Mouse (Mus musculus) ES-Bruce4 (cell line): ENCODE data around the gene Galk1. TPM values are rescaled to one million over a fixed set of nuclear protein-coding genes. Genes with fewer than 3 reads are reported as not detected.
A peak's percentile ranks its signal among the peaks of the same experiment; 100 is the strongest.

ENCODE experiments used
- H3K27ac ChIP-seq: 2 replicates; pipeline ENCODE4 v1.5.1; 2012; ENCODE audit warnings: low read length, inconsistent platforms; ENCODE audit not compliant: insufficient read depth
- H3K27me3 ChIP-seq: 2 replicates; pipeline ENCODE4 v1.6.1; 2012; ENCODE audit warnings: mild to moderate bottlenecking, low read length, inconsistent platforms; ENCODE audit not compliant: control insufficient read depth, poor library complexity, insufficient read depth, severe bottlenecking
- H3K36me3 ChIP-seq: 2 replicates; pipeline ENCODE4 v1.6.1; 2012; ENCODE audit warnings: inconsistent platforms, mild to moderate bottlenecking, low read length, moderate library complexity; ENCODE audit not compliant: control insufficient read depth, poor library complexity, insufficient read depth, severe bottlenecking
- H3K4me1 ChIP-seq: one replicate; pipeline ENCODE4 v1.8.1; 2011; ENCODE audit warnings: low read length; ENCODE audit not compliant: control insufficient read depth, insufficient read depth
- H3K4me3 ChIP-seq: 2 replicates; pipeline ENCODE4 v1.5.1; 2011; ENCODE audit warnings: low read depth, mild to moderate bottlenecking, low read length
- H3K9ac ChIP-seq: 2 replicates; pipeline ENCODE4 v1.6.1; 2012; ENCODE audit warnings: low read depth, mild to moderate bottlenecking, inconsistent platforms; ENCODE audit not compliant: poor library complexity, severe bottlenecking
- H3K9me3 ChIP-seq: replicated peaks from 2 replicates; pipeline ENCODE4 v1.6.1; 2012; ENCODE audit warnings: mild to moderate bottlenecking, low read length, inconsistent platforms; ENCODE audit not compliant: control insufficient read depth, poor library complexity, insufficient read depth, severe bottlenecking
- CTCF ChIP-seq: IDR thresholded peaks from one replicate; pipeline ENCODE4 v1.8.1; 2011; ENCODE audit warnings: low read depth, low read length
- EP300 ChIP-seq: IDR thresholded peaks from 2 replicates; pipeline ENCODE4 v1.6.1; 2011; ENCODE audit warnings: low read depth, low read length; ENCODE audit not compliant: insufficient read depth
- POLR2A ChIP-seq: IDR thresholded peaks from one replicate; pipeline ENCODE4 v1.8.1; 2011; ENCODE audit warnings: low read length; ENCODE audit not compliant: insufficient read depth
- polyA plus RNA-seq: library from polyadenylated mRNA; stranded (reverse); fragments of >200 nt; gene quantifications from 2 replicates; pipeline ENCODE4 v1.2.4, GENCODE M21; 2011; ENCODE audit warnings: low read depth; ENCODE audit not compliant: missing spikeins, insufficient read depth, insufficient read length

The Galk1 gene
- polyA plus RNA-seq, 1 experiment: 96.4 TPM

GRCm38 (mm10) chr11:115997662-115998061 lies 14.9 kb downstream of the Galk1 start:
- no peaks in the 10 kb centered on the region for H3K4me1 ChIP-seq
- no peak overlapping the region for H3K27ac ChIP-seq
- no peaks in the 10 kb centered on the region for H3K9me3 ChIP-seq
- no peak overlapping the region for H3K9ac ChIP-seq
- no peak for TF ChIP-seq POLR2A
- H3K27me3 ChIP-seq: no peaks in the 10 kb centered on the region
- H3K4me3 ChIP-seq: no peak overlapping the region
- no peaks in the 10 kb centered on the region for H3K36me3 ChIP-seq

GRCm38 (mm10) chr11:115997047-115997446 lies 15.5 kb downstream of the Galk1 start:
- TF ChIP-seq EP300 (no peak), CTCF (no peak), POLR2A (no peak)
- H3K9me3 ChIP-seq: no peaks in the 10 kb centered on the region
- no peak overlapping the region for H3K4me3 ChIP-seq
- H3K36me3 ChIP-seq: no peaks in the 10 kb centered on the region
- H3K27ac ChIP-seq: no peak overlapping the region
- H3K27me3 ChIP-seq: no peaks in the 10 kb centered on the region
- no peak overlapping the region for H3K9ac ChIP-seq
- H3K4me1 ChIP-seq: no peaks in the 10 kb centered on the region

GRCm38 (mm10) chr11:115995256-115995655 lies 17.3 kb downstream of the Galk1 start:
- Histone ChIP-seq H3K27ac (no peak overlapping the region), H3K4me3 (no peak overlapping the region), H3K9ac (no peak overlapping the region), H3K9me3 (no peaks in the 10 kb centered on the region), H3K27me3 (no peaks in the 10 kb centered on the region), H3K4me1 (no peaks in the 10 kb centered on the region), H3K36me3 (no peaks in the 10 kb centered on the region)
- TF ChIP-seq CTCF (no peak), EP300 (no peak), POLR2A (no peak)

- Histone ChIP-seq H3K27me3 (no peaks in the 10 kb centered on the region), H3K9me3 (no peaks in the 10 kb centered on the region), H3K36me3 (no peaks in the 10 kb centered on the region), H3K4me1 (no peaks in the 10 kb centered on the region), H3K9ac (no peak overlapping the region), H3K27ac (no peak overlapping the region), H3K4me3 (no peak overlapping the region)
- TF ChIP-seq EP300: no peak
- TF ChIP-seq POLR2A: no peak
- TF ChIP-seq CTCF: no peak
Measured at GRCm38 (mm10) chr11:115992098-115992497, 20.4 kb downstream of the Galk1 start.

GRCm38 (mm10) chr11:115989686-115990085 lies 22.8 kb downstream of the Galk1 start:
- TF ChIP-seq CTCF: no peak
- TF ChIP-seq POLR2A: no peak
- no peak for TF ChIP-seq EP300
- no peaks in the 10 kb centered on the region for H3K9me3 ChIP-seq
- no peaks in the 10 kb centered on the region for H3K4me1 ChIP-seq
- H3K4me3 ChIP-seq: peak overlapping the region; percentile 57
- no peak overlapping the region for H3K27ac ChIP-seq
- peak overlapping the region; percentile 45 for H3K9ac ChIP-seq
- H3K27me3 ChIP-seq: no peaks in the 10 kb centered on the region
- H3K36me3 ChIP-seq: no peaks in the 10 kb centered on the region

- Histone ChIP-seq H3K27me3 (no peaks in the 10 kb centered on the region), H3K4me3 (no peak overlapping the region), H3K9me3 (no peaks in the 10 kb centered on the region), H3K27ac (no peak overlapping the region), H3K36me3 (no peaks in the 10 kb centered on the region), H3K4me1 (no peaks in the 10 kb centered on the region), H3K9ac (no peak overlapping the region)
- TF ChIP-seq CTCF (no peak), POLR2A (no peak), EP300 (no peak)
Measured at GRCm38 (mm10) chr11:115983291-115983690, 29.2 kb downstream of the Galk1 start.
